Mouse (Mus musculus): ENCODE results near the gene Odf2l.

The Odf2l gene

GRCm38 (mm10) chr3:145140236-145140635 is 21.8 kb downstream of the Odf2l start:
- DNase-seq (ENCODE audit: low read depth, low spot score) = no peak

DNA sequence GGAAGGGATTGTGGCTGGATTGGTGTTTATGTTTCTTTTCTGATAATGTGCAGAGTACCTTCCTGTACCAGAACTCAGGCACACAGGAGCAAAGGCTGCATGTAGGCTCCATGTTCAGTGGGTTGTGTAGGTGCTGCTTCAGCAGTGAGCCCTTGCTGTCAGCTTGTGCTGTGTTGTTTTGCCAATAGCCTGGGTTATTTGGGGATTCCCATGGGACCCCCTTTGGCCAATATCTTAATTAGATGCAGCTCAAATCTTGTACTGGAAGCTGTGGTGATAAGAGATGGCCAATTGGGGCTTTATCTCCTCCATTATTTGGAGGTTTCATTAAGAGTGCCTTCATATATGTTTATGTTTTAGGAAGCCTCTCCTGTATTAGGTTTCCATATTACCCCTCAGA is 24.5 kb downstream of the Odf2l start:
- DNase-seq (ENCODE audit: low read depth, low spot score) = no peak

GRCm38 (mm10) chr3:145143856-145144255 is 25.5 kb downstream of the Odf2l start:
- no peak for DNase-seq (ENCODE audit: low read depth, low spot score)

DNA sequence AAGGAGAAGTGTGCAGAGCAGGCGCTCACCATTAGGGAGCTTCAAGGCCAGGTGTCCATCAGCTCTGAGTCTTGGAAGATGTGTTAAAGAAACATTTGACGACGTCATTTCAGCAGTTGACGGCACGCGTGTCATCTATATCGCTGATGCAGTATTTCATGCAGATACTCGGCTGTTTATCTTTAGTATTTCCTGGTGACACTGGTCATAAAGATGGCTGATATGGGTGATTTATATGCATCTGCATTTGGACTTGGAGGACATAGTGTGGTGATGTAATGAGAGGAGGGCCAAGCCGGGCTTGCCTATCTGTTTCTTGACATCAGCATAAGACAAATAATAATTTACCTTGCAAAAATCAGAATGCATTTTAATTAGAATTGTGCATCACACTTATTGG is 28.5 kb downstream of the Odf2l start:
- no peak for DNase-seq (ENCODE audit: low read depth, low spot score)

GRCm38 (mm10) chr3:145147483-145147882 is 29.1 kb downstream of the Odf2l start:
- peak; percentile 13 for DNase-seq (ENCODE audit: low read depth, low spot score)

- DNase-seq (ENCODE audit: low read depth, low spot score) = no peak
These were observed 29.6 kb downstream of the Odf2l start for GRCm38 (mm10) chr3:145147952-145148351.

DNA sequence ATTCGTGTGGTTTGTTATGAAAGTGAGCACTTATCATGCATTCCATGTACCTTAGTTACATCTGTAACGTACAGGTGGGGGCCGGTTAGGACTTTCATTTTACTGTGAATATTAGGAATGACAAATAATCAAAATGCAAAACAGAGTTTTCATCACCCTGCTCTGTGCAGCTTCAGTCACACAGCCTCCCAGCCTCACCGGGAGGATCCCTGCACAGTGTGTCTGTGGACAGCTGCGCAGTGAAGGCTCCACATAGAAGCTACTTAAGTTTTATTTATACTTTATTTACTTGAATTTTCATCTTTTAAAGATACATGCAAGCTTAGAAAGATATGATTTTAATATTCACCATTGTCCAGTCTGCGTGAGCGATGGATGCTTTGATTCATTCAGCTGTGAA is 32.7 kb downstream of the Odf2l start:
- DNase-seq (ENCODE audit: low read depth, low spot score) = no peak

GRCm38 (mm10) chr3:145151933-145152332 is 33.5 kb downstream of the Odf2l start:
- DNase-seq (ENCODE audit: low read depth, low spot score) = peak; percentile 24

GRCm38 (mm10) chr3:145156883-145157282 is 38.5 kb downstream of the Odf2l start:
- DNase-seq (ENCODE audit: low read depth, low spot score) = peak; percentile 8

GRCm38 (mm10) chr3:145158441-145158840 is 40.1 kb downstream of the Odf2l start:
- DNase-seq (ENCODE audit: low read depth, low spot score) = no peak

GRCm38 (mm10) chr3:145166741-145167140 is 48.4 kb downstream of the Odf2l start:
- DNase-seq (ENCODE audit: low read depth, low spot score) = no peak

GRCm38 (mm10) chr3:145167766-145168165 is 49.4 kb downstream of the Odf2l start:
- peak; percentile 13 for DNase-seq (ENCODE audit: low read depth, low spot score)

DNA sequence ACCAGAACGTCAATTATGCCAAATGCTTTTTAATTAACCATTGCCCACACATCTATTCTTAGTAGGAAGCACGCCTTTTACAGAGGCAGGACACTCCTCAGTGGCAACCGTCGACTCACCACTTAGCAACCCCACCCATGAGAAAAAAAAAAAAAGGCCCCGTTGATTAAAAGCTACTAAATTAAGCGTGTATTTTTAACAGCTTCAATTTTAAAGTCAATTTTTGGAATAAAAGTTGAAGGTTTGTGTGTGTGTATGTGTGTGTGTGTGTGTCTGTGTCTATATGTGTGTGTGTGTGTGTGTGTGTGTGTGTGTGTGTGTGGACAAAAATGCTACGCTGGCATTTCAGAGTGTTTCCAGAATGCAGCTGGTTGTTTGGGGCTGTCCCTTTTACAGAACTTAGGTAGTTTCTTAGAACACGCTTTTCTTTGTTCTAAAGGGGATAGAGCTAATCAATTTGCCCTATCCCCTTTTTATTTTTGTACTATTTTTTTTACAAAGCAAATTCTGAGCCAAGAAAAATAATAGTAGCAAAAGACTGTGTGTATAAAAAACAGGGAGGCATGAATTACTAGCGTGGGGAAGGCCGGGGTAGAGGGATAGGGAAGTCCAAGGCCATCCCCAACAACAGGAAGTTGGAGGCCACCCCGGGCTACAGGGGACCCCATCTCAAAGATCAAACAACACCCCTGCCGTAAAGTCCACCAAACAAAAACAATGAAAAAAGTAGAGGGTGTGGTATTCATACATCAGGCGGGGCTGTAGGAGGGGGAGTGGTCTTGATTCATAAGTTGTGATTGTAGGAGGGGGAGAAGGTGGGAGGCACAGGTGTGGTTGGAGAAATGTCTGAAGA is 50.7 kb downstream of the Odf2l start:
- no peak for DNase-seq (ENCODE audit: low read depth, low spot score)

DNA sequence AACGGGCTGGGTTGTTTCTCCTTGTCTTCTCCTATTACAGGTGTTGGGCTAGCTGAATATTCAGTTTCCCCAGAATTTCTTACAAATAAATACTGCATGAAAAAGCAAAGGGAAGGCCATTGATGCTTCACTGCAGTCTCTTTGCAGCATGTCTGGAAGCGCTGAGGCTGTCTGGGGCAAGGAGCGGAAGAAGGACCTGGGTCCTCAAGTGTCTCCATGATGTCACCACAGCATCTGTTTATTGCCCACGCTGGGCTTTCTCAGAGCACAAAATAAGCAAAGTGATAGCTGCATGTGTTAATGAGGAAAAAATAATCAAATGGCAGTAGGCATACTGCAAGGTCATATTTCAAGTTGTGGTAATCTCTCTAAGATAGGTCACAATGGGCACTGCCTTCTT is 51.6 kb downstream of the Odf2l start:
- DNase-seq (ENCODE audit: low read depth, low spot score) = no peak

- DNase-seq (ENCODE audit: low read depth, low spot score) = no peak
These were observed 52.4 kb downstream of the Odf2l start for GRCm38 (mm10) chr3:145170604-145171389.

DNA sequence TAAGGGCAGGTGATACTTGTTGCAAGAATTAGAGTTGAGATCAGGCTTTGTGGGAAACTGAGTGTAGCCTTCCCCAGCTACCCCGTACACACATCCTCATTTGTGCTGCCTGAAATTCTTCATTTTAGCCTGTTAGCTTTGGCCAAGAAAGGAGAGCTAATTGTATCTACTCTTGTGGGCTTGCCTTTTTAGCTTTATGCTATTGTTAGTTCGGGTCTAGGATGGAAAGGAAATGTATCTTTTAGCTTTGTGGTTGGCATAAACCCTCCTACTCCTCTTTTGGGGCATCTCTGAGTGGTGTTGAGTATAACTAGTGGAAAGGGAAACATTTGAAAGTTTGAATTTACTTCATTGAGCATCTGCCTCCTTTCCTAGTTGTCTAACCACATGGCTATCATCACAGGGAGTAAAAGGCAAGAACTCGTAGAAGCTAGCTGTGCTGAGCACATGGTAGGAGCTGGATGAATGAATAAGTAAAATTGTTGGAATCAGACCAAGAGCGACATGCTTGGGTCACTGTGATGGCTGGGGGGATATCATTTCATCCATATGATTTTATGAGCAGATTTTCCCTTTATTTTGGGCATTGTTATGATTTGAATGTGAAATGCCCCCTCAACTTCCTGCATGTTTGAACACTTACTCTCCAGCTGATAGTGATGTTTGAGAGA is 53.1 kb downstream of the Odf2l start:
- DNase-seq (ENCODE audit: low read depth, low spot score) = no peak

DNA sequence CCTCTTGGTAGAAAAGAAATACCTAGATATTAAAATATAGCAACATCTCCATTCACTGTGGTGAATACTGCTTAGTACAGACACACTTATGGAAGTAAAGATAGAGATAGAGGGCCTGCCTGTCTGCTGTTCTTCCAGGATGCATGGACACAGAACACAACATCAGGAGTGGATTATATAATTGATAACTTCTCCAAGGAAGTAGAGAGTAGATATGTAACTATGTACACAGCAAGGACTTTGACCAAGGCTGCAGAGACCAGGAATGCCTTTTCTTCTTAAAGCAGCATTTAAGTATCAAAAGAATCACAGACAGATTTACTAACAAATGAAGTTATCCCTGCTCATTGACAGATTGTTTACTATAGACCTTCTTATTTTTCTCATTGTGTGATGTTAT is 66.3 kb downstream of the Odf2l start:
- DNase-seq (ENCODE audit: low read depth, low spot score) = no peak

- no peak for DNase-seq (ENCODE audit: low read depth, low spot score)
These were observed 73.6 kb downstream of the Odf2l start for GRCm38 (mm10) chr3:145191972-145192371.

DNA sequence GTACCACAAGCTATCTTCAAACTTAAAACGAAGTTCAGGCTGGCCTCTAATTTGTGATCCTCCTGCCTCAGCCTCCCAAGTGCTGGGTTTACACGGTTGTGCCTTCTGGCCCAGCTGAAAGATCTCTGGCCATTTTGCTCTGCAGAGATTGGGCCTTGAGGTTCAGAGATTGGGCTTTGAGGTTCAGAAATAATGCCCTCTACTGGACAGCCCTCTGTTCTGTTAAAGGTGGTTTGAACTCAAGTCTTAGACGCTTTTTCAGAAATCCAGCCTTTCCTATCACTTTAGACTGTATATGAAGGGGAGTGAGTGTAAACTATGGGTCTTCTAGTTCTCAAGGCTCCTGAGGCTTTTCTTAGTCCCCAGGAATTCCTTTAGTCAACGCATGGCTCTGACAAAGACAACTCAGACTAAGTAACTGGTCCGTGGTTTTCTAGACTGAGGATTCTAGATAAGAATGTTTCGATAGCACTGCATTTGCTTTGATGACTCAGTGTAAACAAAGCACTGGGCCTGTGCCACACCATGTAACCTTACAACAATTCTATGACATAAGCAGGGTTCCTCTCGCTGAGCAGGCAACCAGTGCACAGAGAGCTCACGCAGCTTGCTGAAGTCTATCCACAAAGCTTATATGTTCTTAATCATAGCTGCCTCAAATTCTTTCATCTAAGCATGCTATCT is 77.0 kb downstream of the Odf2l start:
- no peak for DNase-seq (ENCODE audit: low read depth, low spot score)

DNA sequence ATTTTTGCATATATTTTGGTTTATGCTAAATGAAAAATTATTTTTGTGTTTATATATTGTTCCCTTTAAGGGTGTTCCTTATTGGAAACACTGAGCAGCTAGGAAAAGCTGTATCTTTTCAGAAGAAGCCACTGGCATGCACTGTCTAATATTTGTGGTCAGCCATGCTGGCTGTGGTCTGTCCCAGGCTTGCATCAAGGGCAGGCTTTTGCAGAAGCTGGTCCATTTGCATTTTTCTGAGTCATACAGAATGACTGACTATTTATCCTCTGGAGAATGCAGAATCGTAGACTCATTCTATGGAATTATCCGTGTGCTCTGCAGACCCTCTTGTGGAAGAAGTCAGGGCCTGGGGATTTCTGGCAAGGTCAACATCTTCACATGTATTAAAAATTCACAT is 79.7 kb downstream of the Odf2l start:
- DNase-seq (ENCODE audit: low read depth, low spot score) = no peak
